Mouse (Mus musculus) adrenal gland, postnatal 25 days (tissue): ENCODE data around the gene Hoxa7. TPM values are rescaled to one million over a fixed set of nuclear protein-coding genes. Genes with fewer than 3 reads are reported as not detected.

Experiments
- DNase-seq: peaks from one replicate; pipeline ENCODE4 v3.0.0; 2021; ENCODE audit warnings: mixed read lengths
- long read RNA-seq: library from polyadenylated mRNA; stranded (forward); transcript quantifications from one replicate; pipeline ENCODE4 v2.0.0, GENCODE M21; 2021
- total RNA-seq: library from RNA; stranded (reverse); gene quantifications from 2 replicates; pipeline ENCODE4 v1.2.3, GENCODE M21; 2021

Gene Hoxa7
- 12.9 and 18.3 TPM in 2 replicates for total RNA-seq
- long read RNA-seq, transcript Hoxa7-201 (2 exons, 2,009 nt), result major isoform, 13 of 19 reads
- long read RNA-seq, partial matches to known transcripts, result 0 of 19 reads
- long read RNA-seq, other reads (novel, unspliced or antisense), result 6 of 19 reads

DNA sequence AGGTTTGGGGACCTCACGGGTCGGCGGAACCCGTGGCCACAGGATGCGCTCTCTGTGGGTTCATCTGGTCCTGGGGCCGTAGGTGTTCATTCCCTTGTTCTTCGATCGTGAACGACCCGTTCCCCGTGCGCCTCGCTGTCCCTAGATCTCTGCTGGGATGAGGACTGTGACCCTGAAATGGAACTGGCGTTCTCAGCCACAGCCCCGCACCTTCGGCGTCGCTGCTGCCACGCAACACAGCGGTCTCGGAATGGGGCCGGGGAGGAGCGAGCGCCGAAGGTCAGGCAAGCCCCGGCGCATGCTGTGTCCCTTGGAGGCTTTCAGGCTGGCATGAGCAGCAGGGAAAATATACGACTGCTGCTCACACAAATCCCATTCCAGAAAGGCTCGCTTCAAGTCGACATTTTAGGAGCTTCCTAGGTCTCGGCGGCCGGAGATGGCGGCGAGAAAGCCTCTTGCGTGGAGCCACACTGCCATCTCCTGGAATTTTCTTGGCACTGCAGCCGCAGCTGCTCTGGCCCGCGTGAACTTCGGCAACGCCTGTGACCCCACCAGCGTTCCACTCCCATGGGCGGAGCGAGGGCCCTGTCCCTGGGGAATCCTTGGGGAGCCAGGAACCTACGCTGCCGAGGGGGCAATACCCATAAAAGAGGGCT is at the start of gene Hoxa7:
Gene Hoxa7, minus strand, starts transcription at position 518 of the 656 bp plus-strand sequence.
- DNase-seq, result peak; percentile 87

- DNase-seq, result peak; percentile 59
Measured at GRCm38 (mm10) chr6:52270494-52271480, 49.1 kb upstream of the Hoxa7 start.

- DNase-seq, result no peak
Measured at GRCm38 (mm10) chr6:52268756-52269155, 47.1 kb upstream of the Hoxa7 start.

DNA sequence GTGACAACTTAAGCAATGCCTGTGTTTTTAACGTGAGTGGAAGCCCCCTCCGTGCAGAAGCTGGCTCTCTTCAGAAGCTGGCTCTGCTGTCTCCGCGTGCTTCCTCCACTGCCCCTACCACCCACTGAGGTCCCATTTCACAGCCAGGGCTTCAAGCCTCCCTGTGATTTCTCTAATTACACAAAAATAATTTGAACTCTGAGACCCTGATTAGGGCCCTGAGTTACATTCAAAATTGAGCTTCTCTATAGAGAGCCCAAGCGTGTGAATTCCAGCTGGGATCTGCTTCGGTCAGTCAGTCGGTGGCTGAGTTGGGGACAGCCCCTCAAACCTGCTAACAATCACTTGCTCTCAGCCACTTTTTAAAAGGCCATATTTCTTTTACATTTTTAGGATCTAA is 46.7 kb upstream of the Hoxa7 start:
- DNase-seq, result no peak

DNA sequence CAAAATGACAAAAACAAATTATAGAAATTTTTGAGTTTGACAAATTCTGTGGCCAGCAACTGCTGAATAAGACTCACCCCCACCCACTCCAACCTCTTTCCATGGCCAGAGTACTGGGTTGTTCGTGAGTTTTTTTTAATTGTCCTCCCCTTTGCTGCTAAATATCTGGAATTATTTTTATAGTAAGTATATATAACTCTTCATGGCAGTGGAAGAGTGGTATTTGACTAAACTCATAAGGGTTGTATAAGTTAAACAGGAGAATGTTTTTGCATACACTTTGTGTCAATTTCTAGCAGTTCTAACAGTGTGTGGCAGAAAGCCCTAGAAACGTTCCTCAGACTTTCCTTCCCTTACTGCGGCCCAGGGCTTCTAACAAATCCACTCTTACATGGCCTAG is 46.0 kb upstream of the Hoxa7 start:
- DNase-seq, result no peak

- no peak for DNase-seq
Measured at GRCm38 (mm10) chr6:52267221-52267620, 45.6 kb upstream of the Hoxa7 start.

- DNase-seq, result no peak
Measured at GRCm38 (mm10) chr6:52266666-52266985, 45.0 kb upstream of the Hoxa7 start.

GRCm38 (mm10) chr6:52265913-52266665 is 44.4 kb upstream of the Hoxa7 start:
- DNase-seq, result no peak

GRCm38 (mm10) chr6:52265306-52265912 is 43.8 kb upstream of the Hoxa7 start:
- DNase-seq, result no peak

DNA sequence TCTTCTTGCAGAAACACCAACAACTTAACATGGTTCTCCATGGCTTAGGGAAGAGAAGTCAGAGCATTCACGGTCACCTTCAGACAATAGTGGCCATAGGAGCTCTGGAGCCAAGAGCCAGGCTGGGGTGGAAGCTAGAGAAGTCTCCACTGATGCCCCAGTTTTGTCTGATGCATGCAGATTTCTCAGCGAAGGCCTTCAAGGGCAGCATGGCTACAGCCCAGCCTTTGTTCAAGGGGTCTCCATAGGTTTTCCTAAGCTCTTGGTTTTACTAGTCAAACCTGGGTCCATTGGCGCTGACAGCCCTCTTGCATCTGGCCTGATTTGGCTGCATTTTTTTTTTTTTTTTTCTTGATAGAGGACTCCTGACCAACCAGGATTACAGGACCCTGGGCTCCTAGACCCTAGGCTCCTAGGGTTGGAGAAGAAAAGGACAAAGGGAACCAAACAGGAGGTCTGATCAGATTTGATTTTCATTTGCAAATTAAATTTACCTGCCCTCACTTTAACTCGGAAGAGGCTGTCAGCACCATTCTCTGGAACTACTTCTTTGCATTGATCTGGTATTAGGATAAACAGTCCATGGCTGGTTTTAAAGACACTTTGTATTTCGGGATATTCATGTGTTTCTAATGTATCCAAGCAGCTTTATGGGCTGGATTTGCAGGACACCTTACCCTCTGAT is 42.6 kb upstream of the Hoxa7 start:
- no peak for DNase-seq

DNA sequence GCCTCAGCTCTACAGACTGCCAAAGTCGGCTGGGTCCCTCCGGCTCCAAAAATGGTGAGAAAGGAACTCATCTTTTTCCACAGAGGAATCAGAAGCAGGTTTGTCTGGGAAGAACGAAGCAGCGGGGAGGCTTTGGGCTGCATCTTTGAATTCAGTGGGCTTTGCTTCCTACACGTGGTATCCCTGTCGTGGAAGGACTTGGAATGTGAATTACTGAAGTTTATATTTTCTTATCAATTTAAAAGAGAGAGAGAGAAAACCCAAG is 41.6 kb upstream of the Hoxa7 start:
- DNase-seq, result no peak

- DNase-seq, result no peak
Measured at GRCm38 (mm10) chr6:52262463-52263320, 41.0 kb upstream of the Hoxa7 start.

DNA sequence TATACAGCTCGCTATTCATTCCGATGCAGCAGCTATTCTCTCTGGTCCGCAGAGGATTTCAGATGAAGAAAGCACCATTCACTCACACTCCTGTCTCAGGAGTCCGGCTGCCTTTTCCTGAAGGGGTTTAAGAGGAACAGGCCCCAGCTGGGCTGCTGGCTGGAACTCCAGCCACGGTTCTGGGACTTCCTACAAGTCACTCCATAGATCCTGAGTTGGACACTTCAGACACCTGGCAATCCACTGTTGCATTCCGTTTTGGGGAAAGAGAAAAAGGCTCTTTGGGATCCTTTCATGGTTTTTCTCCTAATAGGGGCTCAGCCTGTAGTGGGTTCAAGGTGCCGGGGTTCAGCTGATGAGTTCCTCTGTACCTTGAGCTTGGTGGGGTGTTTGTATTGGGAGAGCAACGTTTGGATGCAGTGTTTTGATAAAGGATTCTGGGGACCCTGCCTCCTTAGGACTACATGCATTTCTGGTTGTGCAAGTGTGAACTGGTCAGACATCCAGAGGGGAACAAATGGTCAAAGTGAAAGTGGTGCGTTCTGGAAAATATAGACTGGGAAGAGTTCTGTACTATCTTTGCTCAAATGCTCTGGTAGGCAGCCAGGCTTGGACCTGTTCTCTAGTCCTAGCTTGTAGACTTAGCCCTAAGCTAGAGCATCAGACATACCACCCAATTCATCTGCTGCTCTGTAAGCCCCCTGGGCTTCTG is 40.3 kb upstream of the Hoxa7 start:
- no peak for DNase-seq

GRCm38 (mm10) chr6:52260654-52261575 is 39.3 kb upstream of the Hoxa7 start, which contains the start of gene Hoxa13:
TSS of gene Hoxa13 (minus strand) at chr6:52260880.
- peak; percentile 42 for DNase-seq

DNA sequence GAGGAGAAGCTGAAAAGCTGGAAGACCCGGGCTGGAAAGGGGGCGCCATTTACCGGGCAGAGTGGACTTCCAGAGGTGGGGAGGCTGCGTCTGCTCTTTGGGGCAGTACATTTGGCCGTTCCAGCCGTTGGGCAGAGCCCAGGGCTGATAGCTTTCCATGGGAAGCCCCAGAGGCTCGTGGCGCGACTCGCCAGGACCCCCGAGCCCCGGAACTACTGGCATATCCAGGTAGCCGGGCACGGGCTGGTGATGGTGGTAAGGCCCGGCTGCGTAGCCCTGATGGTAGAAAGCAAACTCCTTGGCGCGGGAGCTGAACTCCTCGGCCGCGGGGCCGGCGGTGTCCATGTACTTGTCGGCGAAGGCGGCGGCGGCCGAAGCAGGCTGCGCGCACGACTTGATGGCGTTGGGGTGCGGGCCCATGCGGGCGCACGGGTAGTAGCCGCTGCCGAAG is 38.2 kb upstream of the Hoxa7 start:
- DNase-seq, result no peak

DNA sequence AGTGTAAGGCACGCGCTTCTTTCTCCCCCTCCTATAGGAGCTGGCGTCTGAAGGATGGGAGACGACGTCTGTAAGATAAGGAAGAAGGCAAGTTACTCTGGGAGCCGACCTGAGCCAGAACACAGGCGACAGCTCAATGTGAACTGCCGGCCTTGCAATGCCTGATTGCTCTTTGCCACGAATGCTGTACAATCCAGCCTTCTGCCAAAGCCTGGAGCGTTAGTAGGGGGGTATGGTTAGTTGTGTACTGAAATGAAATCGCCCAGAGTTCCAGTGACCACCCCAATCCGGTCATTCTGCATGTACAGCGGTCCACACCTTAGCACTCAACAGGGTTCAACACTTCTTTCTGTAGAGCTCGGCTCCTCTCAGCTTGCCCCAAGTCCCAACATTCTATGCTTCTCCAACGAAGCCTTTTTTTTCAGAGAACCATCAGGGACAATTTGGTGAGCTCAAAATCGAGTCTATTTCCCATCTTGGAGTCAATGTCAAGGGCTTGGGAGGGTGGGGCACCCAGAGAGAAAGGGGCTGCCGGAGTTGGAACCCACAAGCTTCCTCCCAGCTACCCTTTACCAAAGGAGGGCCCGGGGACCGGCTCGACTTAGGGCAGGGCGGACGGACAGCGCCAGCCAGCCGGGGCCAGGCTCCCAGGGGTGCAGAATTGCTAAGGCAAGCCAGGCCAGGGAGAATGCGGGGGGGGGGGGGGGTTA is 37.6 kb upstream of the Hoxa7 start:
- no peak for DNase-seq

DNA sequence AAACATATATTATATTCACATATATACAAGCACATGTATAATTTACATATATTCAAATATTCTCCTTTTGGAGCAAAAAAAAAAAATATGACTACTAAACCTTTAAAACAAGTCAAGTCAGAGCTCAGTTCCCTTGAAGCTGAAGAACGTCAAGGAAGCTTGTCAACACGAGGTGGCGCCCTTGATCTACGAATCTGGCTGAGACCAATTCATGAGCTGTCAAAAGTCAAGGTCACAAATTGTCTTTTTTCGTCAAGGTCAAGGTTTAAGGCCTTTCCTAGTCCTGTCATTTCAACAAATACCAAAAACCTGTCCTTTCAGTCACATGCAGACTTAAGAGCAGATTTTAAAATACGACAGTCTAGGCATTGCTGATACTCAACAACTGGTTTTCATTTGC is 35.3 kb upstream of the Hoxa7 start:
- DNase-seq, result peak; percentile 75
